Mouse (Mus musculus): Measurements from ENCODE around the gene Itgb3bp.

Itgb3bp gene

GRCm38 (mm10) chr4:99717905-99718304, 211.7 kb downstream of the Itgb3bp start:
- DNase-seq, result no peak

DNA sequence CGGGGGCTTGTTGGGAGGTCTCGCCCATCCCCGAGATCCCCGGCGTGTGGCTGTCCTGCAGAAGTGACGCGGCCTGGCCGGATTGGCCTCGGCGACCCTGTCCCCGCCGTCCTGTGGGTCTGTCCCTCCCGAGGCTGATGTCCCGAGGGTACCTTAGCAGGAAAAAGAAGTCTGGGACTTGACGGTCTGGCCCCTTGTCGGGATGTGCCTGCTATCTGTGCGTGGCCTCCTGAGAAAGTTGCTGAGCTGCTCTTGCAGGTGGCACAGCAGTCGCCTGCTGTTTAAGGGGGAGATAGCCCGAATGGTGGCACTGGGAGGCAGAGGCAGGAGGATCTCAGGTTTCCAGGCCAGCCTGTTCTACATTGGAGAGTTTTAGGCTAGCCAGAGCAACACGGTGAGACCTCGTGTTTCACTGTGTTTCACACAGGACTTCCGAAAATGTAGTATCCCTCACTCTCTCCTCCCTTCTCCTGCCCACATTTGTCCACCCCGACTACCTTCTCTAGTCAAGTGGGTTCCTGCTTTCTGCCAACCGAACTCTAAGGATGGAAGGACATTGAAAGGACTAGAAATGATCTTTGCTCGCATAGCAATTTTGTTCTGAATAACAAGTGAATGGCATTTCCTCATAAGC, 213.7 kb downstream of the Itgb3bp start:
- DNase-seq, result no peak

Measured in kidney, postnatal 10 days (tissue).